Mouse (Mus musculus): ENCODE results near the gene Cdc42ep1. TPM values are rescaled to one million over a fixed set of nuclear protein-coding genes. Genes with fewer than 3 reads are reported as not detected.

The Cdc42ep1 gene
- polyA plus RNA-seq (2015; fragmentation: Nextera tagmentation; extraction: Ambion mirVana) = 44.0 and 47.5 TPM in 2 replicates

DNA sequence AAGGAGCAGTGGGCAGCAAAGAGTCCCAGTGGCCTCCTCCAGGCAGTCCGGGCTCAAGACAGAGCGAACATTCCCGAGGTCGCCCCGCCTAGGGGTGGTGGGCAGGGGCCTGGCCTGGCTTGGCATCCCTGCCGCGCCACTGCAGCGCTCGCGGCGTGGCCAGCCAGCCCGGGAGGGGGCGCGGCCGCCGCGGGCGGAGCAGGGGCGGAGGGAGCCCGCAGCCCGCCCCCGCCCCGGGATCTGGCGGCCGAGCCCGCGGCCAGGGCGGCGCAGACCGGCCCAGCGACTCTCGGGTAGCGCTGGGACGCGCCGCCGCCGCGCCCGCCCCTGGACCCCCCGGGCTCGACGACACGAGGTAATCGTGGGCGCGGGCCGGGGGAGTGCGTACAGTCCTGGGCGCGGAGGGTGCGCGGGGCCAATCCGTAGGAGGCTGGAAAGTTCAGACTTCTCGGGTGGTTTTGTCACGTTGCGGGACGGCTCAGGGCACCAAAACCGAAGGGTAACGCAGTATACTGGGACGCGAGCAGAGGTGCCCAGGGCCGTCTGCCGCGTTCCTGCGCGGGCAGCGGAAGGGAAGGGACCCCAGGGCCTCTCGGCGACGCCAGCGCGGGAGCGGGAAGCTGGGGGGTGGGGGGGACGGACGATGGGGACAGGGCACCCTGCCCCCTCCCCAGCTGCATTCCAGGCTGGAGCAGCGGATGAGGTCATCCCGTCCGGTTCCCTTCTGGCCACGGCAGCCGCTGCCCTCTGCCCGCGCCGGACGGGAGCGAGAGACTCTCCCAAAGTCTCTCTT lies at the start of gene Cdc42ep1:
Cdc42ep1 (plus strand) TSS at position 254 of the 793 bp plus-strand sequence.
- peaks cover 10% of the 10 kb centered on the region for H3K36me3 ChIP-seq
- WGBS = under 1% methylated on average over 86 of the region's 86 CpGs
- peak; percentile 76 for ATAC-seq
- peak within 1 kb of the TSS; percentile 83 for H3K4me2 ChIP-seq (replicated peaks)
- peak within 1 kb of the TSS; percentile 94 for H3K27ac ChIP-seq
- peaks cover 64% of the 10 kb centered on the region for H3K4me1 ChIP-seq (replicated peaks)
- H3K4me3 ChIP-seq (replicated peaks) = peak within 1 kb of the TSS; percentile 73
- H3K9me3 ChIP-seq = no peaks in the 10 kb centered on the region
- peak within 1 kb of the TSS; percentile 89 for H3K9ac ChIP-seq
- no peaks in the 10 kb centered on the region for H3K27me3 ChIP-seq (replicated peaks)

DNA sequence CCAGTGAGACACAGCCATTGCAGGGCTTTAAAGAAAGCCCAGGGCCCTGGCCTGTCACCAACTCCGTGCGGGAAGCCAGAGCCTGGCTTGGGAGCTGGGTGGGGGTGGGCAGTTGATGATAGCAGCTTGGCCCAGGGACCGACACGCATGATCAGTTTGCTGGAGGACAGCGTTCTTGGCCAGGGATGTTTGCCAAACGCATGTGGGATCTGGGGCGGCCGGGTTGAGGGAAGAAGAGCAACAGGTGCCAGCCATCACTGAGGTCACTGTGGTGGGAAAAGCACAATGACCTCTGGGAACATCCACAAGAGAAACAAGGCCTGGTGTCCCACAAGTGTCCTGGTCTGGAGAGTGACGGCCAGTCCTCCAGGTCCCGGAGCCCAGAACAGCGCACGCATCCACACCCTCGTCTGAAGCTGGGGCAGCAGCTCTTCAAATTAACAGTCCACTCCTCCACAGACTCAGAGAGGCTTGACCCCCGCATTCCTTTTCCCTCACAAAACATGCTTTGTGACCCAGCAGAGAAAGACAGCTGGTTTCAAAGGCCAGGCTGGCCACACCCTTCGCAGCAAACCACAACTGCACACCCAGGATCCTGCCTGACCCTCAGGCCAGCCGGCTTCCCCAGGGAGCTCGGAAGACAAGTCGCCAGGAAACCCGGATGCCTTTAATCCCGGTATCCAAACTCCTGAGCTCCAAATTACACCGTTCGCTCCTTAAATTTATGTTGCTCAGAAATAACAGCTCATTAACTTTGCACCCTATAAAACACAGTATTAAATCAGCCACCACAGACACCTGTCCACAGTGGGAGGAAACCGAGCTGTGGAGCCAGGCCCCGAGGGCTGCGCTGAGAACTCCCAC lies 46.0 kb upstream of the Cdc42ep1 start:
- no peak overlapping the region for H3K4me2 ChIP-seq (replicated peaks)
- H3K4me3 ChIP-seq (replicated peaks) = no peak overlapping the region
- no peak for ATAC-seq
- H3K27me3 ChIP-seq (replicated peaks) = peaks cover 3% of the 10 kb centered on the region; the same call in 1 of the 2 replicates
- WGBS = 47% methylated on average over 25 of the region's 25 CpGs
- H3K9ac ChIP-seq = no peak overlapping the region
- no peaks in the 10 kb centered on the region for H3K9me3 ChIP-seq
- H3K27ac ChIP-seq = no peak overlapping the region
- no peaks in the 10 kb centered on the region for H3K36me3 ChIP-seq
- H3K4me1 ChIP-seq (replicated peaks) = peaks cover 12% of the 10 kb centered on the region

DNA sequence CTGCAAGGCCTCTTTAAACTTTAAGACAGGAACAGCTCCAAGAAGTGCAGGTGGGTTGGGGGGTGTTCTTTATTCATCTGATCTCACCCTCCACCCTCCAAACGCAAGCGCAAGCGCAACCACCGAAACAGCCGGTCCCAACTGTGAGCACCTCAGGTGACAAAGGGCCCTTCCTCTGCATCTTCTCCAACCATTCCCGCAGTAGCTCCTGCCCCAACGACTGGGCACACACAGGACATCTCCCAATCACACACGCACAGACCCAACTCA lies 45.4 kb upstream of the Cdc42ep1 start:
- Histone ChIP-seq H3K36me3 (no peaks in the 10 kb centered on the region), H3K9ac (no peak overlapping the region), H3K9me3 (no peaks in the 10 kb centered on the region), H3K27ac (no peak overlapping the region), H3K27me3 (replicated peaks) (peaks cover 3% of the 10 kb centered on the region; the same call in 1 of the 2 replicates), H3K4me1 (replicated peaks) (peaks cover 16% of the 10 kb centered on the region), H3K4me3 (replicated peaks) (no peak overlapping the region), H3K4me2 (replicated peaks) (no peak overlapping the region)
- 87% methylated on average over 8 of the region's 8 CpGs for WGBS
- no peak for ATAC-seq

DNA sequence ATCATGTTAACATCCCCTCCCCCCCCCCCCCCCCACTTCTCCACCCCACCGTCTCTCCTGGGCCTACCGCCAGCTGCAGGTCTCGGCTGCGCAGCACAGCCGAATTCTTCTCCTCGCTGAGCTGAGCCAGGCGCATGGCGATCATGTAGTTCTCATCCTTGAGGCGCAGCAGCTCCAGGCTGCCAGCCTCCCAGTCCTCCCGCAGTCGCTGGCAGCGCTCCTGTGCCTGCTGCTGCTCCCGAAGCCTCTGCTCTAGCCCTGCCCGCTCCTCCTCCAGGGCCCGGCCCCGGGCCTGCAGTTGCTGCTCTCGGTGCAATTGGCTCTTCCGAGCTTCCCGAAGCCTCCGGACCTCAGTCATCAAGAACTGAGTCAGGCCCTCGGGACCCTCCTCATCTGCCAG lies 43.4 kb upstream of the Cdc42ep1 start:
- no peak overlapping the region for H3K9ac ChIP-seq
- peaks cover 33% of the 10 kb centered on the region for H3K4me1 ChIP-seq (replicated peaks)
- ATAC-seq = no peak
- H3K4me3 ChIP-seq (replicated peaks) = no peak overlapping the region
- H3K36me3 ChIP-seq = no peaks in the 10 kb centered on the region
- peaks cover 10% of the 10 kb centered on the region; the same call in 1 of the 2 replicates for H3K27me3 ChIP-seq (replicated peaks)
- peak overlapping the region; percentile 6; the same call in 1 of the 2 replicates for H3K4me2 ChIP-seq (replicated peaks)
- H3K27ac ChIP-seq = no peak overlapping the region
- 56% methylated on average over 21 of the region's 21 CpGs for WGBS
- no peaks in the 10 kb centered on the region for H3K9me3 ChIP-seq

DNA sequence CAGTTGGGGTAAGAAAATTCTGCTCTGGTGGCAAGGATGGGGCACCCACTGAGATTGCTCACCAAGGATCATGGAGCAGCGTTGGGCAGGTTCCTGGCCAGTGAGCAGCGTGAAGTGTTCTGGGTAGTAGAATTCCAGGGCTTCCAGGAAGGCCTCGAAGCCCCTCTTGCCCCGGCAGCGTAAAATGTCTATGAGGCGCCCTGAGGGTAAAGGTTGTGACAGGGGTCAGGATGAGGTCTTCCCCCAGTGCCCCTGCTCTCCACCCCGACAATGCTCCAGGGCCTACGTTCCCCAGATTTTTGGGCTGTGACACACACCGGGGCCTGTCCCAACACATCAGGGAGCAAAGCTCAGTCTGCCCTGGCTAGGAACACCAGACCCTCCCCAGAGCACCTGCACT lies 40.9 kb upstream of the Cdc42ep1 start:
- H3K27ac ChIP-seq = no peak overlapping the region
- H3K4me2 ChIP-seq (replicated peaks) = peak overlapping the region; percentile 94
- WGBS = 64% methylated on average over 9 of the region's 9 CpGs
- H3K9me3 ChIP-seq = no peaks in the 10 kb centered on the region
- peak overlapping the region; percentile 68 for H3K4me3 ChIP-seq (replicated peaks)
- 0 out of 2 replicates have a peak overlapping the region, but pooled peaks have one; percentile 78 for H3K9ac ChIP-seq
- H3K27me3 ChIP-seq (replicated peaks) = peaks cover 10% of the 10 kb centered on the region; the same call in 1 of the 2 replicates
- H3K36me3 ChIP-seq = no peaks in the 10 kb centered on the region
- H3K4me1 ChIP-seq (replicated peaks) = peaks cover 33% of the 10 kb centered on the region
- ATAC-seq = no peak

DNA sequence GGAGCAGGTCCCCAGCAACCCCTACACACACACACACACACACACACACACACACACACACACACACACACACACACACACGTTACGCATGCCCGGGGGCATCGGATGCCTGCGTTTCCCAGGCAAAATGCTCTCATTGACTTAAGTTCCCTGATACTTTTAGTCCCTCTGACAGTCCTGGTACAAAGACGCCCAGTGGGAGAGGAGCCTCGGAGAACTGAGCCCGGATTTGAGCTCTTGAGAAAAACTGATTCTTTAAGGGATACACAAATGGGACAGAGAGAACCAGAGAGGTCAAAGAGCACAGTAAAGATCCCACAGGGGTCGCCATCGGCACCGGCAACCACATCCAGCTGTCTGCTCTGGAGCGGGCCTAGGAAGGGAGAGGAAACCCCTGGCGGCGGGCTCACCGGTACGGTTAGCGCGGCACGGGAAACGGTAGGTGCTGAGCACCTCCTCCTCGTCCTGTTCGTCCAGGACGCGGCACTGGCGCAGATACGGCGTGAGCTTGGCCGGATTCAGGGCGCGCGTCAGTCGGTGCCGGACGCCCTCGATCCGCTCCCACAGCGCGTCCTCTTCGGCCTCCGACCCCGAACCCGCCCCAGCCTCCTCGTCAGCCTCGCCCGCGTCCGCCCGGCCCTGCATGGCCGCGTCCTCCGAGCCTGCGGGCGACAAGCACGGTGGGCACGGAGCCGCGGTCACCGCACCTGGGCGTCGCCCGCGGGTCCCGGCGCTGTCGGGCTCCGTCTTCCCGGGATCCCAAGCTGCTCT lies 40.3 kb upstream of the Cdc42ep1 start:
- peaks cover 37% of the 10 kb centered on the region for H3K4me1 ChIP-seq (replicated peaks)
- peak overlapping the region; percentile 80 for H3K27ac ChIP-seq

DNA sequence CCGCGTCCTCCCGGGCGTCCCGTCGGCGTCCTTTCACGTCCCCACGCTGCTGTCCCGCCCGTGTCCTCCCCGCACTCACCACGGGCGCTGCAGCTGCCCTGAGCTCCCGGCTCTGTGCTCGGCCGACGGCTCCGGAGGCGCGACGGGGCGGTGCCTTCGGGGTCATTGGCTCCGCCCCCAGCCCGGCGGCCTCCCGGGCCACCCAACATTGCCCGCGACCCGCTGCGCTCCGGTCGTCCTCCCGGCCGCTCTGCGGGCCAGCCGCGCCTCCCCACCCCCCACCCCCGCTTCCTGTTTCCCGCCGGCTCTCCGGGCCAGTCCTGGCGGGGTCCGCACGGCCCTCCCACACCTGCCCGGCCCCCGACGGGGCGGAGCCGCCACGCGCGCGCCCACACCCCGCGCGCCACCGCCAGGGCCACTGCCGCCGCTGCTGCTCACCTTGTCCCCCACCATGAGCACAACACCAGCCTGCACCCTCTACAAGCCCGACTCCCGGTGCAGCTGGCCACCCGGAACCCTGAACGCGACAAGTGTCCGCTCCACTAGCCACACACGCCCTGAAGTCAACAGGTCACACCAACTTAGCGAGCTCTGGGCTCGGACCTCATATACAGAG lies 39.5 kb upstream of the Cdc42ep1 start, which contains the start of gene Card10:
Card10 (minus strand) TSS at position 267 of the 616 bp plus-strand sequence.
- WGBS = 1% methylated on average over 65 of the region's 70 CpGs
- Histone ChIP-seq H3K36me3 (no peaks in the 10 kb centered on the region), H3K9me3 (no peaks in the 10 kb centered on the region), H3K4me3 (replicated peaks) (peak within 1 kb of the TSS; percentile 68), H3K4me2 (replicated peaks) (peak within 1 kb of the TSS; percentile 94), H3K4me1 (replicated peaks) (peaks cover 42% of the 10 kb centered on the region), H3K27me3 (replicated peaks) (peaks cover 10% of the 10 kb centered on the region; the same call in 1 of the 2 replicates), H3K9ac (peak within 1 kb of the TSS; percentile 78), H3K27ac (peak within 1 kb of the TSS; percentile 80)
- peak; percentile 77 for ATAC-seq

More for the DNA sequence above, 40.3 kb upstream of the Cdc42ep1 start:
- Histone ChIP-seq H3K9me3 (no peaks in the 10 kb centered on the region), H3K9ac (peak overlapping the region; percentile 78), H3K27me3 (replicated peaks) (peaks cover 10% of the 10 kb centered on the region; the same call in 1 of the 2 replicates), H3K4me3 (replicated peaks) (peak overlapping the region; percentile 68), H3K4me2 (replicated peaks) (peak overlapping the region; percentile 94), H3K36me3 (no peaks in the 10 kb centered on the region)
- ATAC-seq = peak; percentile 13
- 5% methylated on average over 58 of the region's 67 CpGs for WGBS

DNA sequence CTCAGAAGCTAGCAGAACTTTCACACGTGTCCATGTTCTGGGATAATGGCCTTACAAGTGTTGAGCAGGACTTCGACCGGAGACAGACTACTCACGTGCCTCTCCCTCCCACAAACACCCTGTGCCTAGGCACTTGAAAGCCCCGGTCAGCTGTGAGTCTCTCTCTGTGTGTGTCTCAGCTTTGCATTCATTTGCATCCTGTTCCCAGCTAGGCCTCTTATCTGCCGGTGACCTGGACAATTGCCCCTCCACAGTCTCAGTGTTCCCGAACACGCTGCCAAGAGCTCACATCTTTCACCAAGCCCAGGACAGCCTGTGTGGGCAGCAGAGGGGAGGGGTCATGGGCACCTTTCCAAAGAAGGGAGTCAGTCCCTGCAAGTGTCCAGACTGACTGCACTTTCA lies 38.9 kb upstream of the Cdc42ep1 start:
- peak; percentile 37 for ATAC-seq
- peaks cover 42% of the 10 kb centered on the region for H3K4me1 ChIP-seq (replicated peaks)
- peak overlapping the region; percentile 68; the same call in 1 of the 2 replicates for H3K4me3 ChIP-seq (replicated peaks)
- no peaks in the 10 kb centered on the region for H3K36me3 ChIP-seq
- peak overlapping the region; percentile 78; the same call in 1 of the 2 replicates for H3K9ac ChIP-seq
- 7% methylated on average over 8 of the region's 8 CpGs for WGBS
- no peaks in the 10 kb centered on the region for H3K9me3 ChIP-seq
- H3K4me2 ChIP-seq (replicated peaks) = peak overlapping the region; percentile 94
- H3K27me3 ChIP-seq (replicated peaks) = peaks cover 10% of the 10 kb centered on the region; the same call in 1 of the 2 replicates
- H3K27ac ChIP-seq = peak overlapping the region; percentile 80

DNA sequence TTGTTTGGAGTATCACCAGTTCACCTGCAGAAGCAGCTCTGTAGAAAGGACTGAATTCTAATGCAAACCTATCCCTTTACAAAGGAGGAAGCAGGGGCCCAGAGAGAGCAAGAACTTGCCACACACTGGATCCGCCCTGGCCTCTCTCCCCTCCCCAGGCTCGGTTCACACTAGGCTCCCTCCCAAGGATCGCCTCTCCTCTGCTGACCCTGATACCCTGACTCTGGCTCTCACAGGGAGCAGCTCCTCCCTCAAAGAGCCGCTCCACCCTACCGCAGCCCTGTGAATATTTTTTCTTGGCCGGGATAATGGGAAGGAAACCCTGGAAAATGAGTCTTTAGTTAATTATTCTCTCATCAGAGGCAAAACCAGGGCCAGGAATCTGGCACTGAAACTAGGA lies 38.1 kb upstream of the Cdc42ep1 start:
- Histone ChIP-seq H3K4me3 (replicated peaks) (no peak overlapping the region), H3K27ac (peak overlapping the region; percentile 80), H3K9ac (no peak overlapping the region), H3K4me2 (replicated peaks) (peak overlapping the region; percentile 94; the same call in 1 of the 2 replicates), H3K4me1 (replicated peaks) (peaks cover 40% of the 10 kb centered on the region), H3K9me3 (no peaks in the 10 kb centered on the region), H3K27me3 (replicated peaks) (peaks cover 10% of the 10 kb centered on the region; the same call in 1 of the 2 replicates), H3K36me3 (no peaks in the 10 kb centered on the region)
- WGBS = 19% methylated on average over 6 of the region's 6 CpGs
- peak; percentile 77 for ATAC-seq

DNA sequence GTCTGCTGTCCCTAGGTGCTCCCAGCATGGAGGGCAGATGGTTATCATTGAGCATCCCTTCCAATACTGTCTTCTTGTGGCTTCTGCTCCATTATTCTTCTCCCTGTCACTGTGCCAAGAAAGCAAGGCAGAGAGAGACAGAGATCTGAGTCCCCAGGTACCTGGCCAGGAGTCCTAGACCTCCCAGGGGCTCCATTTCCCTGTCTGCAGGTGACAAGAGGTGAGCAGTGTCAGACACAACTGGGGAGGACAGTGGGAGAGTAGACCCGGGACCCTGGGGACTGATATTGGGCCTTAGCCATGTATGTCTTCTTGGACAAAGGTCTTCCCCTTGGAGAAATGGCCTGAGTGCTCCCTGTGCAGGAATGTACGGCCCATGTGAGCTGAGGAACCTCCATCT lies 37.1 kb upstream of the Cdc42ep1 start:
- Histone ChIP-seq H3K4me3 (replicated peaks) (no peak overlapping the region), H3K4me1 (replicated peaks) (peaks cover 46% of the 10 kb centered on the region), H3K36me3 (no peaks in the 10 kb centered on the region), H3K9ac (no peak overlapping the region), H3K27me3 (replicated peaks) (peaks cover 10% of the 10 kb centered on the region; the same call in 1 of the 2 replicates), H3K4me2 (replicated peaks) (no peak overlapping the region), H3K9me3 (no peaks in the 10 kb centered on the region), H3K27ac (no peak overlapping the region)
- no peak for ATAC-seq
- WGBS = 74% methylated on average over 2 of the region's 2 CpGs

DNA sequence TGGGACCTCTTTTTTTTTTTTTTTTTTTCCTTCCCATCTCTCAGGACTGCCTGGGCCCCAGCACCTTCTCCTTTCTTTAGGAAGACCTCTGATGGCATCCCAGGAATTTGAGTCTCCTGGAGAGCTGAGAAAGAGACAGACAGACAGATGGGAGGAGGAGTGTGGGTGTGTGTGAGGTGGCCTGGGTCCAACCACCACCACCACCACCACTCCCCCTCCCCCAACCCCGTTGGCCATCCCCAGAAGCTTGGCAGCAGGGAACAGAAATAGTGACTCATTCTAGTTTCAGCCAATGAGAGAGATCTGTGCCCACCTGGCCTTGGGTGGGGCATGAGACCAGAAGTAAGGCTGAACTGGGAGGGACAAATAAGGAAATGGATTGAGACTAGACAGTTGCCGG lies 35.8 kb upstream of the Cdc42ep1 start:
- Histone ChIP-seq H3K4me3 (replicated peaks) (no peak overlapping the region), H3K9me3 (no peaks in the 10 kb centered on the region), H3K36me3 (no peaks in the 10 kb centered on the region), H3K9ac (no peak overlapping the region), H3K27me3 (replicated peaks) (peaks cover 7% of the 10 kb centered on the region; the same call in 1 of the 2 replicates), H3K4me2 (replicated peaks) (no peak overlapping the region), H3K27ac (no peak overlapping the region), H3K4me1 (replicated peaks) (peaks cover 43% of the 10 kb centered on the region)
- WGBS = 28% methylated on average over 2 of the region's 2 CpGs
- peak; percentile 3; the same call in 1 of the 2 replicates for ATAC-seq

Measured in intestine, embryonic 15.5 days (tissue).